Mouse (Mus musculus): Measurements from ENCODE around the gene Gm38100.

Gene Gm38100

DNA sequence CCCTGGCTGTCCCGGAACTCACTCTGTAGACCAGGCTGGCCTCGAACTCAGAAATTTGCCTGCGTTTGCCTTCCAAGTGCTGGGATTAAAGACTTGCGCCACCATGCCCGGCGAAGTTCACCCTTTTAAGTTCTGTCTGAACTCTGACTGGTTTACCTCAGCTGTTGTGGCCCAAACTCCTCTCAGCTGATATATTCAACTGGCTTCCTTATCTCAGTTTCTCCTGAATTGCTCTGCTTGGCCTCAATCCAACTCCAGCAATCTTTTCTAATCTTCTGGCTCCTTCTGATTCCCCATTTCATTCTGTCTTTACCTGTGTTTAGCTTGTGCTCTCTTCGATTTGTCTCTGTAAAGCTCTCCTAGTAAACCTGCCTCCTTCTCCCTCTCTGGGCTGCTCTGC lies 23.0 kb downstream of the Gm38100 start:
- TF ChIP-seq GATA4 (IDR thresholded peaks at IDR 0.05; ENCODE audit: insufficient replicate concordance, low read length) = no peak

DNA sequence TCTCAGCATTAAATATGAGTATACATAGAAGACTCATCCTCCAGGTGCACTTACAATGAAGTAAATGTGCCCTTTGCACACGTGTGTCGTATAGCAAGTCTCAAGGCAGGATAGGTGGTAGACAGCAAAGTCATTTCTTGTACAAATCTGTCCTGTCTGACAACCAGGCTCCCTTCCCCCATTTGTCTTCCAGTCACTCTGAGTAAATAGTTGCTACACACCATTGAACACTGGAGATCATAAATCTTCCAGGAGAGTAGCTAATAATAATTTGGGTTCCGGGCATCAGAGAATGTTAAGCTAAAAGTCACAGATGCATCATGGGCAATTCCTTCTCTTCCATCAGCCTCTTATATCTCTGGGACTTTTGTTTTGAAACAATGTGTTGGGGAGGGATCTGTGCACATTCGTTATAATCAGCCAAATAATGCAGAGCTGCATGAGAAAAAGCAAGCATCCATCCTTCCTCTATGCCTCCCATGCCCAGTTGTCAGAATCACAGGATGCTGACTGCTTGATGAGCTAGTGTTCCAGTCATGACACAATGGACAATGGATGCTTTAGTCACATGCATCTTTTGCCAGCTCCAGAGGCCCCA lies 26.7 kb downstream of the Gm38100 start:
- TF ChIP-seq GATA4 (IDR thresholded peaks at IDR 0.05; ENCODE audit: insufficient replicate concordance, low read length) = no peak

- no peak for TF ChIP-seq GATA4 (IDR thresholded peaks at IDR 0.05; ENCODE audit: insufficient replicate concordance, low read length)
Observed at GRCm38 (mm10) chr1:175950421-175950820, 30.3 kb downstream of the Gm38100 start.

DNA sequence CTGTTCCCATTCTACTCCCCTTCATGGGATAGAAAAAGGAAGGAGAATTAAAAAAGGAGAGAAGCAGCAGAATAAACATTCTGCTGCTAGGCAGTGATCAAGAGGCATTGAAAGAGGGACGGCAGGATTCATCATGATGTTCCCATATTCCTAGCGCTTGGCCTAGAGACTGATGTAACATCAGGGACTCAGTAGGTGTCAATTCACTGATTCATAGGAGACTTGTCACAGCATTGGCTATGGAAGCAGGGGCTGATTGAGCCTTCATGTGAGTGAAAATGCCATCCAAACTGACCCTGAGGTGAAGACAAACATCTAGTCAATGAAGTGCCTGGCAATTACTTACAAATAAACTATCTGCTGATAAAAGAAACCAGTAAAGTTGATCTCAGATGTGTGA lies 30.7 kb downstream of the Gm38100 start:
- TF ChIP-seq GATA4 (IDR thresholded peaks at IDR 0.05; ENCODE audit: insufficient replicate concordance, low read length) = no peak

- no peak for TF ChIP-seq GATA4 (IDR thresholded peaks at IDR 0.05; ENCODE audit: insufficient replicate concordance, low read length)
Observed at GRCm38 (mm10) chr1:175961786-175962185, 41.7 kb downstream of the Gm38100 start.

DNA sequence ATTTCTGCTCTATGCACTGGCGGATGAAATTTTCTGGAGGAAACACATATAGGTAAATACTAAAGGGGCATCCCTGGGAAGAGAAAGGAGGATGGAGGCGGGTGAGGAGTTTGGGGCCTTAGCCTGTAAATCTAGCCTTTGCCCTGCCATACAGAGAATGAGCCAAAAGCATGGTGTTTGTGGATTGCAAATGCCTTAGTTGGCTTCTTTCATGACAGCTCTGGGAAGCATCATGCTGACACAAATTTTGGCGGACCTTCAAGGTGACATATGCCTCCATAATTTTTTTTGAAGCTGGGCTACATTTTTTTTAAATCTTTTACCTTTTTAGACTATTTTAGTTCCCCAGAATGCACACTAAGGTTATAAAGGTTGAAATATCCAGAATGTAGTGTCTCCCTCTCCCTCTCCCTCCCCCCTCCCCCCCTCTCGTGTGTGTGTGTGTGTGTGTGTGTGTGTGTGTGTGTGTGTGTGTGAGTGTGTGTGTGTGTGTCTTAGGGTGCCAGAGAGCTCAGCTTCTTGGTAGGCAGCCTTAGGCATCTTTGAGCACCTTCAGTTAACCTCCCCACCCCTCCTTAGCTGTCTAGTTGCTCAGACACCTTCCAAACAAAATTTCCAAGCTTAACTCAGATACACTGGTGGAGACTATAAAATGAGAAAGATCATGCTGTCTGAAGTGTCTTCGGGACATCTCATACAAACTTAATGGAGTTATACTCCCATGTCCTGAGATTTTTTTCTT lies 47.0 kb downstream of the Gm38100 start:
- no peak for TF ChIP-seq GATA4 (IDR thresholded peaks at IDR 0.05; ENCODE audit: insufficient replicate concordance, low read length)

DNA sequence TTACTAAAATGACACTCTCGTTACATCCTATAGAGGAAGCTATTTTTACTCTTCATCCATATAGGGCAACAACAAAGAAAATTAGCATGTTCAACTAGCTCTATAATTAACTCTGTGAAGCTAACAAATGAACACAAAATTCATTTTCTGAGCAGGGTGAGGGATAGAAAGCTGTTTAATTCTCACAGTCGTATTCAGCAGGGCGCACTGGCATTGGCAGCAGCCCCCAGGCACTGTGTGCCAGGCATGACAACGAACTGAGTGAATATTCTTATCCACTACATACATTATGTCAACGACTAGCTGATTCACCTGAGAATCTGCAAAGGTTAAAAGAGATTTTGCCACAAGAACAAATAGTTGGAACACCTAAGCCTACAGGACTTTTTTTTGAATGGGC lies 50.6 kb downstream of the Gm38100 start:
- TF ChIP-seq GATA4 (IDR thresholded peaks at IDR 0.05; ENCODE audit: insufficient replicate concordance, low read length) = no peak
